Mouse (Mus musculus): ENCODE measurements around the gene Tmem95.

DNA sequence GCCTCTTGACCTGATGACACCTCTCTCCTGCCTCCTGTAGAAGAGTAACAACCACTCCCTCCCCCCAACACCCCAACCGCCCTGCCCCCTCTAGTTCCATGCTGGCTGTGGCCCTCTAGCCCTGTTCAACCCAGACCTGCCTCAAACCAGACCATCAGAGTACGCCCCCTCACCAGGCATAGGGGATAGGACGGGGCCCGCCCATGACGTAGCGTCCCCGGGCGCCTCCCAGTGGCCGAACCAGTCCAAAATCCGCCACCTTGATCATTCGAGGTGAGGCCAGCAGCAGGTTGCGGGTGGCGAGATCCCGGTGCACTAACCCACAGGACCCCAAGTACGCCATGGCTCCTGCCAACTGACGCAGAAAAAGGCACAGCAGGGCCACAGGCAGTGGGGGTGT lies 22.5 kb downstream of the Tmem95 start:
- TF ChIP-seq EP300 (IDR thresholded peaks at IDR 0.05; ENCODE audit: insufficient read depth, low read depth, low read length), result 0 out of 2 replicates have a peak, but pooled peaks have one; percentile 44
- peak; percentile 73 for TF ChIP-seq CTCF (IDR thresholded peaks at IDR 0.05; ENCODE audit: low read depth, low read length)
- no peak for TF ChIP-seq POLR2A (IDR thresholded peaks at IDR 0.05; ENCODE audit: insufficient read depth, low read length)

Measured in ES-Bruce4 (cell line).